28 mouse cellular contexts compared by ENCODE assay signal in genomic region chr8:59474195-59474594, GRCm38 (mm10).
DNase-seq lines count a peak whose midpoint lies in the region; ATAC-seq and TF ChIP-seq lines count a peak whose summit lies in the region.
"Had no signal": no experiment of that assay in that cellular context is flagged by ENCODE, and none has a peak within 500 bp of the region (broad histone marks: within the 10 kb centered on the region; RNA-seq: fewer than 3 reads in every experiment).

No protein-coding gene starts in this region.

- H3K9ac ChIP-seq in forebrain, postnatal 0 days: no peak overlapping the region
- H3K9ac ChIP-seq: embryonic facial prominence, embryonic 12.5 days; forebrain, embryonic 12.5 days had no signal

- no peaks in the 10 kb centered on the region for H3K36me3 ChIP-seq in forebrain, postnatal 0 days (ENCODE audit: insufficient read depth)
- no peaks in the 10 kb centered on the region for H3K36me3 ChIP-seq in forebrain, embryonic 10.5 days (replicated peaks)
- H3K36me3 ChIP-seq: embryonic facial prominence, embryonic 10.5 days; embryonic facial prominence, embryonic 12.5 days; forebrain, embryonic 12.5 days; G1E had no signal

- no peak overlapping the region for H3K4me2 ChIP-seq in forebrain, postnatal 0 days (ENCODE audit: low read depth)
- H3K4me2 ChIP-seq: embryonic facial prominence, embryonic 12.5 days; forebrain, embryonic 12.5 days had no signal

- DNase-seq in forebrain, postnatal 0 days: peak; percentile 6
- DNase-seq in forebrain, embryonic 10.5 days (ENCODE audit: extremely low spot score, low spot score): no peak
- DNase-seq in layer of hippocampus, adult 11-12 months (ENCODE audit: low spot score): peak; percentile 7
- DNase-seq in layer of hippocampus, postnatal 36 days: no peak
- peak; percentile 26 for DNase-seq in layer of hippocampus, adult 9-10 months (ENCODE audit: low spot score)
- no peak for DNase-seq in layer of hippocampus, adult 9-11 months
- DNase-seq in brain, adult 2 months (ENCODE audit: low read depth, low spot score): peak; percentile 29
- DNase-seq in heart, adult 8-10 months (ENCODE audit: low spot score): no peak
- DNase-seq: adrenal gland, adult 8-10 months; adrenal gland, postnatal 14 days; adrenal gland, postnatal 36 days; B cell, adult 2 months; cerebellum, adult 11 months; cerebellum, adult 18-20 months; cerebellum, adult 8-10 months; cerebellum, adult 9-11 months; cerebellum, postnatal 14 days; cerebellum, postnatal 36 days had no signal

- ATAC-seq in forebrain, postnatal 0 days: no peak
- ATAC-seq: activated CD4-positive, CD25-positive, alpha-beta regulatory T cell, adult 4 months; CD4-positive, CD25-positive, alpha-beta regulatory T cell, adult 4 months; forebrain, embryonic 14.5 days; forebrain, embryonic 16.5 days; Patski had no signal

- no peaks in the 10 kb centered on the region for H3K9me3 ChIP-seq in forebrain, postnatal 0 days (ENCODE audit: low read length)
- no peaks in the 10 kb centered on the region for H3K9me3 ChIP-seq in forebrain, embryonic 10.5 days
- H3K9me3 ChIP-seq: embryonic facial prominence, embryonic 10.5 days; embryonic facial prominence, embryonic 12.5 days; forebrain, embryonic 12.5 days; G1E had no signal

- no peaks in the 10 kb centered on the region for H3K4me1 ChIP-seq in forebrain, postnatal 0 days (ENCODE audit: insufficient read depth)
- H3K4me1 ChIP-seq in forebrain, embryonic 10.5 days: peaks cover 10% of the 10 kb centered on the region
- H3K4me1 ChIP-seq: embryonic facial prominence, embryonic 12.5 days; forebrain, embryonic 12.5 days had no signal

- TF ChIP-seq CTCF in forebrain, postnatal 0 days (IDR thresholded peaks at IDR 0.05; ENCODE audit: low read depth): no peak

- 56% methylated on average over 1 of the region's 1 CpGs for WGBS in forebrain, postnatal 0 days
- 94% methylated on average over 1 of the region's 1 CpGs for WGBS in forebrain, embryonic 10.5 days

- no peak overlapping the region for H3K27ac ChIP-seq in forebrain, postnatal 0 days (ENCODE audit: low read depth, low read length)
- H3K27ac ChIP-seq in forebrain, embryonic 10.5 days: no peak overlapping the region
- H3K27ac ChIP-seq: embryonic facial prominence, embryonic 10.5 days; embryonic facial prominence, embryonic 12.5 days; forebrain, embryonic 12.5 days had no signal

- no peaks in the 10 kb centered on the region for H3K27me3 ChIP-seq in forebrain, postnatal 0 days (ENCODE audit: insufficient read depth, low read length)
- H3K27me3 ChIP-seq in forebrain, embryonic 10.5 days (ENCODE audit: poor library complexity, severe bottlenecking): peaks cover 13% of the 10 kb centered on the region; the same call in 1 of the 2 replicates
- H3K27me3 ChIP-seq: CH12.LX; embryonic facial prominence, embryonic 12.5 days; forebrain, embryonic 12.5 days; Patski had no signal

- H3K4me3 ChIP-seq in forebrain, postnatal 0 days (ENCODE audit: low read depth, low read length): no peak overlapping the region
- H3K4me3 ChIP-seq in forebrain, embryonic 10.5 days: no peak overlapping the region
- H3K4me3 ChIP-seq: embryonic facial prominence, embryonic 10.5 days; embryonic facial prominence, embryonic 12.5 days; forebrain, embryonic 12.5 days had no signal

Comparison
In these comparisons a context has a peak if more than half of its experiments do, and no peak if none do; other contexts are left out.
1. DNase-seq: peak in forebrain, postnatal 0 days (single experiment), layer of hippocampus, adult 11-12 months (single experiment), layer of hippocampus, adult 9-10 months (single experiment) and brain, adult 2 months (single experiment); none in forebrain, embryonic 10.5 days (single experiment), layer of hippocampus, postnatal 36 days (0 of 2), layer of hippocampus, adult 9-11 months (single experiment) and heart, adult 8-10 months (single experiment).